ENCODE assay signal across 8 mouse cellular contexts in the genomic region with DNA sequence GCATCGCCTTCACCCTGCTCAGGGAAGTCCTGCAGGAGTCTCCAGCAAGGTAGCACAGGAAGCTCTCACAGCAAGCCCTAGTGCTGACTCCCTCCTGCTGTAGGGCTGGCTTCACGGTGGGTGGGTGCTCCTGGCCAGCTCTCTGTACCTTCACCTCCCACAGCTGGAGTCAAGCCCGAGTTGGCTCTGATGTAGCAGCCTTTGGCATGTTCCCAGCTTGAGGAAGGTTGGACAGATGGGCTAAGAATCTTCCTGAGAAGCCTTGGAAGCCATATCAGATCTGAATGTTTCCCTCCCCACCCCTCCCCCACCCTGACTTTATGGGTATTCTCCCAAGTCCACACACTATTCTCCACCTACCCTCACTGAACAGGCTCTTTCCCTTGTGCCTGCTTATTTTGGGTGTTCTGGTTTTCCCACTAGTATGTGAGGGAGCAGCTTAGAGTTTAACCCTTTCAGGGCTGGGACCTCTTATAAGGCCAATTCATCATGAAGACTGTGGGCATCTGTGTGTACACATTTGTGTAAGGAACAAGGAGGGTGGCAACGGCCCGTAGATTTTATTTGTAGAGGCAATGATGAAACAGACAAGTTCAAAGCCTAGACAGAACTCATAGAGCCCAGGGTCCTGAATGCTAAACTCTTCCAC. TPM values are rescaled to one million over a fixed set of nuclear protein-coding genes. Genes with fewer than 3 reads are reported as not detected.
A peak's percentile ranks its signal among the peaks of the same experiment; 100 is the strongest.
DNase-seq lines count a peak whose midpoint lies in the region; ATAC-seq and TF ChIP-seq lines count a peak whose summit lies in the region.
"Had no signal": no experiment of that assay in that cellular context is flagged by ENCODE, and none has a peak within 500 bp of the region (broad histone marks: within the 10 kb centered on the region; RNA-seq: fewer than 3 reads in every experiment).

No protein-coding gene starts in this region.

- no peak for ATAC-seq in forebrain, embryonic 13.5 days
- ATAC-seq in midbrain, embryonic 13.5 days, result no peak

- no peak for TF ChIP-seq CTCF in left cerebral cortex, adult 2 months (IDR thresholded peaks at IDR 0.05)

- 58% methylated on average over 5 of the region's 5 CpGs for WGBS in forebrain, embryonic 13.5 days
- 61% methylated on average over 5 of the region's 5 CpGs for WGBS in midbrain, embryonic 13.5 days

- peak overlapping the region; percentile 65 for H3K4me2 ChIP-seq in forebrain, embryonic 13.5 days
- peak overlapping the region; percentile 62 for H3K4me2 ChIP-seq in midbrain, embryonic 13.5 days (replicated peaks)

- H3K9me3 ChIP-seq in forebrain, embryonic 13.5 days (replicated peaks), result no peaks in the 10 kb centered on the region
- H3K9me3 ChIP-seq in midbrain, embryonic 13.5 days, result no peaks in the 10 kb centered on the region
- H3K9me3 ChIP-seq: limb, embryonic 15.5 days had no signal

- intact Hi-C loops in left cerebral cortex, adult 2 months (cut with DNase I), result loop anchor here (2.0 kb wide), 1 partner anchor 27 kb away; no protein-coding TSS in a partner anchor
- intact Hi-C loops in left cerebral cortex, postnatal 10 days (cut with DNase I), result loop anchor here (10.0 kb wide), 1 partner anchor 57 kb away; a partner anchor contains a TSS
- intact Hi-C loops in gastrocnemius, postnatal 14 days (cut with DNase I; ENCODE audit: low total_unique reads), result no loop called here

- no peak overlapping the region for H3K9ac ChIP-seq in forebrain, embryonic 13.5 days
- H3K9ac ChIP-seq in midbrain, embryonic 13.5 days (replicated peaks), result no peak overlapping the region; the same call in 1 of the 2 replicates
- H3K9ac ChIP-seq: limb, embryonic 15.5 days had no signal

- 0 out of 2 replicates have a peak, but pooled peaks cover 5% of the 10 kb centered on the region for H3K27me3 ChIP-seq in forebrain, embryonic 13.5 days
- peaks cover 8% of the 10 kb centered on the region; the same call in 1 of the 2 replicates for H3K27me3 ChIP-seq in midbrain, embryonic 13.5 days
- H3K27me3 ChIP-seq: limb, embryonic 15.5 days had no signal

- no peak for DNase-seq in left cerebral cortex, adult 2 months (ENCODE audit: extremely low spot score in 1 of 2, low spot score in 2 of 2)
- no peak for DNase-seq in left cerebral cortex, postnatal 10 days (ENCODE audit: extremely low spot score in 1 of 2, low spot score in 2 of 2)
- DNase-seq in brain, adult 2 months (ENCODE audit: low read depth, low spot score), result peak; percentile 76
- DNase-seq in gastrocnemius, postnatal 14 days, result no peak
- DNase-seq in spleen, adult 18-20 months, result no peak

- peaks cover 23% of the 10 kb centered on the region for H3K36me3 ChIP-seq in forebrain, embryonic 13.5 days (ENCODE audit: poor library complexity, severe bottlenecking)
- peaks cover 8% of the 10 kb centered on the region; the same call in 1 of the 2 replicates for H3K36me3 ChIP-seq in midbrain, embryonic 13.5 days

- H3K27ac ChIP-seq in left cerebral cortex, adult 2 months, result peak overlapping the region; percentile 83
- H3K27ac ChIP-seq in forebrain, embryonic 13.5 days, result peak overlapping the region; percentile 40; the same call in 1 of the 2 replicates
- no peak overlapping the region for H3K27ac ChIP-seq in midbrain, embryonic 13.5 days
- H3K27ac ChIP-seq: limb, embryonic 15.5 days had no signal

- H3K4me1 ChIP-seq in forebrain, embryonic 13.5 days, result peaks cover 45% of the 10 kb centered on the region
- peaks cover 32% of the 10 kb centered on the region for H3K4me1 ChIP-seq in midbrain, embryonic 13.5 days (replicated peaks)

- H3K4me3 ChIP-seq in left cerebral cortex, adult 2 months, result peak overlapping the region; percentile 72
- peak overlapping the region; percentile 37; the same call in 1 of the 2 replicates for H3K4me3 ChIP-seq in forebrain, embryonic 13.5 days
- no peak overlapping the region for H3K4me3 ChIP-seq in midbrain, embryonic 13.5 days (replicated peaks)

RNA-seq across cellular contexts. Expression of a gene that starts 1.4 kb away (rescaled TPM):
- 10 to 100 TPM; 79.3 to 82.7 TPM for total RNA-seq in left cerebral cortex, adult 2 months (2021)
- total RNA-seq in left cerebral cortex, postnatal 10 days (2021), result 10 to 100 TPM; 59.5 to 63.2 TPM
- polyA plus RNA-seq in forebrain, embryonic 13.5 days (2015; fragmentation: Nextera tagmentation; extraction: Ambion mirVana), result 19.8 and 25.4 TPM in 2 replicates
- polyA plus RNA-seq in midbrain, embryonic 13.5 days (2015; fragmentation: Nextera tagmentation; extraction: Ambion mirVana), result 13.4 and 14.5 TPM in 2 replicates
- total RNA-seq in gastrocnemius, postnatal 14 days (2021), result 1 to 10 TPM; 1.1 to 1.2 TPM

RNA-seq across cellular contexts. Expression of a gene that starts 5.7 kb away (rescaled TPM):
- not detected for total RNA-seq in left cerebral cortex, adult 2 months (2021)
- not detected for total RNA-seq in left cerebral cortex, postnatal 10 days (2021)
- polyA plus RNA-seq in forebrain, embryonic 13.5 days (2015; fragmentation: Nextera tagmentation; extraction: Ambion mirVana), result 0.49 and 0.68 TPM in 2 replicates
- 0.26 and 0.55 TPM in 2 replicates for polyA plus RNA-seq in midbrain, embryonic 13.5 days (2015; fragmentation: Nextera tagmentation; extraction: Ambion mirVana)
- not detected for total RNA-seq in gastrocnemius, postnatal 14 days (2021)

RNA-seq across cellular contexts. Expression of a gene that starts 10.4 kb away (rescaled TPM):
- under 1 TPM in 1 of 2 experiments, not detected in 1; 0.70 TPM for total RNA-seq in left cerebral cortex, adult 2 months (2021)
- under 1 TPM in 1 of 2 experiments, not detected in 1; 0.71 TPM for total RNA-seq in left cerebral cortex, postnatal 10 days (2021)
- polyA plus RNA-seq in forebrain, embryonic 13.5 days (2015; fragmentation: Nextera tagmentation; extraction: Ambion mirVana), result 1.4 TPM in 2 replicates
- polyA plus RNA-seq in midbrain, embryonic 13.5 days (2015; fragmentation: Nextera tagmentation; extraction: Ambion mirVana), result 1.8 and 2.0 TPM in 2 replicates
- under 1 TPM in 1 of 2 experiments, not detected in 1; 0.31 TPM for total RNA-seq in gastrocnemius, postnatal 14 days (2021)

RNA-seq across cellular contexts. Expression of a gene that starts 12.4 kb away (rescaled TPM):
- total RNA-seq in left cerebral cortex, adult 2 months (2021), result 10 to 100 TPM in 1 of 2 experiments, 1 to 10 TPM in 1; 10.0 to 11.5 TPM
- total RNA-seq in left cerebral cortex, postnatal 10 days (2021), result 10 to 100 TPM; 12.2 to 12.6 TPM
- 20.8 and 22.8 TPM in 2 replicates for polyA plus RNA-seq in forebrain, embryonic 13.5 days (2015; fragmentation: Nextera tagmentation; extraction: Ambion mirVana)
- 13.6 and 15.2 TPM in 2 replicates for polyA plus RNA-seq in midbrain, embryonic 13.5 days (2015; fragmentation: Nextera tagmentation; extraction: Ambion mirVana)
- total RNA-seq in gastrocnemius, postnatal 14 days (2021), result 1 to 10 TPM; 2.5 to 3.1 TPM

RNA-seq across cellular contexts. Expression of a gene that starts 46.2 kb away (rescaled TPM):
- 10 to 100 TPM; 12.8 to 14.2 TPM for total RNA-seq in left cerebral cortex, adult 2 months (2021)
- 10 to 100 TPM; 17.4 to 18.6 TPM for total RNA-seq in left cerebral cortex, postnatal 10 days (2021)
- 10.7 and 13.0 TPM in 2 replicates for polyA plus RNA-seq in forebrain, embryonic 13.5 days (2015; fragmentation: Nextera tagmentation; extraction: Ambion mirVana)
- 12.3 and 13.4 TPM in 2 replicates for polyA plus RNA-seq in midbrain, embryonic 13.5 days (2015; fragmentation: Nextera tagmentation; extraction: Ambion mirVana)
- total RNA-seq in gastrocnemius, postnatal 14 days (2021), result 10 to 100 TPM; 14.1 to 14.9 TPM

Comparison
In these comparisons a context has a peak if more than half of its experiments do, and no peak if none do; other contexts are left out.
1. RNA of a gene that starts 1.4 kb away (total RNA-seq): 79.3 to 82.7 TPM in left cerebral cortex, adult 2 months and 59.5 to 63.2 TPM in left cerebral cortex, postnatal 10 days; 1.1 to 1.2 TPM in gastrocnemius, postnatal 14 days; every median in the first group is over 10 times any median in the second.